Mouse (Mus musculus) kidney, adult 2 months (tissue): ENCODE results near the gene Slc7a3.

Source experiments
- CTCF ChIP-seq: fragments of 200-500 bp; conservative IDR thresholded peaks from 2 replicates; pipeline ENCODE4 v1.5.1; 2011; ENCODE audit warnings: low read depth, mild to moderate bottlenecking, control low read depth, low read length, moderate library complexity, mixed read lengths; ENCODE audit not compliant: insufficient read depth, insufficient read length
- POLR2A ChIP-seq: fragments of 200-500 bp; IDR thresholded peaks from one replicate; pipeline ENCODE4 v1.6.1; 2011; ENCODE audit warnings: low read depth, low read length, control low read depth

GRCm38 (mm10) chrX:101059541-101059940, 26.3 kb downstream of the Slc7a3 start, which contains the start of gene Tex11:
- TF ChIP-seq CTCF = no peak
- no peak for TF ChIP-seq POLR2A
